ENCODE assay signal across 8 mouse cellular contexts in genomic region chr11:3774463-3775262, GRCm38 (mm10).
DNase-seq lines count a peak whose midpoint lies in the region; ATAC-seq lines count a peak whose summit lies in the region.

No protein-coding gene starts in this region.

- H3K4me1 ChIP-seq in forebrain, embryonic 15.5 days: peaks cover 13% of the 10 kb centered on the region
- peaks cover 20% of the 10 kb centered on the region for H3K4me1 ChIP-seq in midbrain, embryonic 12.5 days

- peak overlapping the region; percentile 79 for H3K4me2 ChIP-seq in forebrain, embryonic 15.5 days (replicated peaks)
- H3K4me2 ChIP-seq in midbrain, embryonic 12.5 days (replicated peaks): peak overlapping the region; percentile 79

- H3K36me3 ChIP-seq in forebrain, embryonic 15.5 days: no peaks in the 10 kb centered on the region
- no peaks in the 10 kb centered on the region for H3K36me3 ChIP-seq in midbrain, embryonic 12.5 days

- H3K9ac ChIP-seq in forebrain, embryonic 15.5 days (replicated peaks): peak overlapping the region; percentile 66
- peak overlapping the region; percentile 76 for H3K9ac ChIP-seq in midbrain, embryonic 12.5 days (replicated peaks)

- H3K27me3 ChIP-seq in forebrain, embryonic 15.5 days: peaks cover 12% of the 10 kb centered on the region; the same call in 1 of the 2 replicates
- H3K27me3 ChIP-seq in midbrain, embryonic 12.5 days: peaks cover 45% of the 10 kb centered on the region

- peak; percentile 63 for ATAC-seq in forebrain, embryonic 15.5 days (replicated peaks)
- peak; percentile 79 for ATAC-seq in midbrain, embryonic 12.5 days (ENCODE audit: low FRiP score, low read depth)

- 2% methylated on average over 56 of the region's 56 CpGs for WGBS in forebrain, embryonic 15.5 days
- WGBS in midbrain, embryonic 12.5 days: 1% methylated on average over 56 of the region's 56 CpGs

- H3K4me3 ChIP-seq in forebrain, embryonic 15.5 days: peak overlapping the region; percentile 52
- peak overlapping the region; percentile 55 for H3K4me3 ChIP-seq in midbrain, embryonic 12.5 days

- peak; percentile 10 for DNase-seq in ovary, postnatal 10 days (ENCODE audit: low spot score)
- no peak for DNase-seq in ovary, adult 18-20 months (ENCODE audit: low spot score)
- DNase-seq in cerebellum, adult 11-12 months: peak; percentile 67
- peak; percentile 76 to 77 for DNase-seq in kidney, postnatal 4 days
- DNase-seq in thymus, postnatal 0 days (ENCODE audit: low spot score): peak; percentile 7
- DNase-seq in layer of hippocampus, adult 11-12 months (ENCODE audit: low spot score): no peak

- H3K9me3 ChIP-seq in forebrain, embryonic 15.5 days: no peaks in the 10 kb centered on the region
- H3K9me3 ChIP-seq in midbrain, embryonic 12.5 days: no peaks in the 10 kb centered on the region

- peak overlapping the region; percentile 39 for H3K27ac ChIP-seq in forebrain, embryonic 15.5 days (replicated peaks)
- peak overlapping the region; percentile 63 for H3K27ac ChIP-seq in midbrain, embryonic 12.5 days (replicated peaks)

Comparison
In these comparisons a context has a peak if more than half of its experiments do, and no peak if none do; other contexts are left out.
1. DNase-seq: peak in ovary, postnatal 10 days (single experiment), cerebellum, adult 11-12 months (single experiment), kidney, postnatal 4 days (2 of 2) and thymus, postnatal 0 days (single experiment); none in ovary, adult 18-20 months (single experiment) and layer of hippocampus, adult 11-12 months (single experiment).